Mouse (Mus musculus) heart, adult 8-10 months (tissue): ENCODE results near the gene Ralb. TPM values are rescaled to one million over a fixed set of nuclear protein-coding genes. Genes with fewer than 3 reads are reported as not detected.

Source experiments
- DNase-seq: peaks from one replicate; pipeline ENCODE4 v3.0.0; 2022; ENCODE audit warnings: low spot score
- total RNA-seq, 4 experiments: library from RNA; stranded (reverse); gene quantifications; 2 replicates each; pipeline ENCODE4 v1.2.4; 2022

Gene Ralb
- total RNA-seq, 4 experiments from 2014 or later, result 22.7 to 29.9 (median 27.2) TPM

DNA sequence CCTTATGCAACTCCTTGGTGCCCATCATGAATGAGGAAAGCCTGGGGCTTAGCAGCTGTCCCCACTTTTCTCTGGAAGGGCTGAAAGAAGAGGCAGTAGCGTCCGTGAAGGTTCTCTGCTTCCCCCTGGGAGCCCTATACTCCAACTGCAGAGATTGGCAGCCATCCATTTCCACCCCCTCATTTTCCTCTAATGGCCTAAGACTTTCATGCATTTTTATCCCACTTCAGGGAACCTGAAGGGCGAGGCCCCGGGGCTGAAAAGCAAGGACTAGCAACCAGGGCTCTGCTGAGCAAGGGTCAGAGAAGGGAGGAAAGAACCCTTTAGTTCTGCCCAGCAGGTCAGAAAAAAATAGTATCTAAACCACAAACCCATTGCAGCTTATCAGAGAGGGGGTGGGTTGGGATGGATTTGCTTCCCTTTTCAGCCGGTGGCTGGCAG is 20.4 kb upstream of the Ralb start:
- peak; percentile 47 for DNase-seq

DNA sequence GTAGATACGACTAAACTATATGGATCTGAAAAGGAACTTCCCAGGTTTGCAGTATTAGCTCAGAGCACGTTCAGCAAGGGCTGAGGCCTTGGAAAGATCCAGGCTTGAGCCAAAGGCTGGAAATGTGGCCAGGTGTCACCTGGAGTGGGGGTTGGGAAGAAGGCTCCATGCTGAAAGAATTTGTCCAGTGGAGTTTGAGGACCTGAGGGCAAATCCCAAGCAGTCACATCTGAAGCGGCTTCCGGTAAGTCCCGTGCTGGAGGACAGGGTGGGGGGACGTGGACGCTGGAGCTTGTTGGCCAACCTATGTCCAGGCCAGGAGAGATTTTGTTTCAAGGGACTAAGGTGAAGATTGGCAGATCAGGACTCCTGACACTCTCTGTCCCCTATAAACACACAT is 19.2 kb upstream of the Ralb start:
- DNase-seq, result no peak

- DNase-seq, result no peak
Measured at GRCm38 (mm10) chr1:119523369-119523768, 18.8 kb upstream of the Ralb start.

- DNase-seq, result no peak
Measured at GRCm38 (mm10) chr1:119522726-119523125, 18.1 kb upstream of the Ralb start.

DNA sequence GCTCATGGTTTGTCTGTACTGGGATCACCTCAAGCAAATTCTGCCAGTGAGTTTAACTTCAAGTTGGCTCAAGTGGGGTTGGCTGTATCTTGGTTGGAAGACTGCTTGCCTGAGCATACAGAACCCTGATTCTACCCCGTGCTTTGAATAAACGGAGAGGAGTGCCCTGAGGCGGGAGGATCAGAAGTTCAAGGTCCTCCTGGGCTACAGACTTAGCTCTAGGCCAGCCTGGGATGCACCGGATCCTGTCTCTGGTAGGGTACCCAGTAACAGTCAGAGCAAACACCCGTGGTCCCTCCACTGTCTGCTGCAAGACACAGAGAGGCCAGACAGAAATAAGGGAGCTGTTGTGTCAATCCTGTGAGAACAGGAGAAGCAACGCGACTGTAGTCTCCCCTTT is 17.1 kb upstream of the Ralb start:
- DNase-seq, result no peak

- no peak for DNase-seq
Measured at GRCm38 (mm10) chr1:119521029-119521428, 16.4 kb upstream of the Ralb start.

DNA sequence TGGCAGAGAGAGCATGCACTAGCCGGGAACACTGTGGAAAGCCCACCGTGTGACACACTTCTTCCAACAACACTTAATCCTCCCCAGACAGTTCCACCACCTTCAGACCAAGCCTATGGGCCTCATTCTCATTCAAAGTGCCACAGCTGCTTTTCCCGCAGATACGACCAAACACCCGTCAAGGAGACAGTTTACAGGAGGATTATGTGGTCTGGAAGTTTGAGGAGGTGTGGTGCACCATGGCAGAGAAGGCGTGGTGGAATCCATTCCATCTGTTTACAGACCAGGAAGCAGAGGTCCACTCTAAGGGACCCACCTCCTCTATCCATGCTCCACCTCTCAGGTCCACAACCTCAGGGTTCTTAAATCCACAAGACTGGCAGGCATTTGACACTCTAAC is 14.7 kb upstream of the Ralb start:
- no peak for DNase-seq

DNA sequence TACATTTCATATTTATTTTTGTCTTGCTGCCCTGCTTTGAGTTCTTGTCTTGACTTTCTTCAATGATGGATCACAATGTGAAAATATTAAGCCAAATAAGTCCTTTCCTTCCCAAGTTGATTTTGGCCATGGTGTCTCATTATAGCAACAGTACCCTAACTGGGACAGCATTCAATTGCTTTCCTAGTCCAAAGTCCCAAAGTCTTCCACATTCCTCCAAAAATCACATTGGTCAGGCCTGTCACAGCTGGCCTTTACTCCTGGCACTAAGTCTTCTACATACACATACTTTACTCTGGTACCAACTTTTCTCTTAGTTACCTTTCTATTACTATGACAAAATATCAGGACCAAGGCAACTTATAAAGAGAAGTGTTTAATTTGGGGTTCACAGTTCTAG is 14.2 kb upstream of the Ralb start:
- DNase-seq, result no peak

DNA sequence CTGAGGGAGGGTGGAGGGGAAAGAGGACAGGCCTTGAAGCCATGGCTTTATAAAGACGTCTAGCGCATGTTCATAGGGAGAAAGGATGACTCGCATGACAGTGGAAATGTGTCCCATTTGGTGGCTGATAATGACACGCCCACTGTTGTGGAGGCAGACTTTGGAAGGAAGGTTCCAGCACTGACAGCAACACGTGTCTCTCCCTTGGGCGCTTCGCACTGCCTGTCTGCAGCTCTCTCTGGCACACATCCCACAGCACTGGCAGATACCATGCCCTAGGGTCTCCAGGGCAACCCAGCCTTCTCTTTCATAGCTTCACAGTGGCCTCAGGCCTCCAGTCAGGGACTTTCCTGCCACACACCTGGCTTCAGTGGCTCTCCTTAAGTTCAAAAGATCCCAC is 13.5 kb upstream of the Ralb start:
- DNase-seq, result no peak

- no peak for DNase-seq
Measured at GRCm38 (mm10) chr1:119510857-119511256, 6.3 kb upstream of the Ralb start.

- no peak for DNase-seq
Measured at GRCm38 (mm10) chr1:119510409-119510808, 5.8 kb upstream of the Ralb start.

DNA sequence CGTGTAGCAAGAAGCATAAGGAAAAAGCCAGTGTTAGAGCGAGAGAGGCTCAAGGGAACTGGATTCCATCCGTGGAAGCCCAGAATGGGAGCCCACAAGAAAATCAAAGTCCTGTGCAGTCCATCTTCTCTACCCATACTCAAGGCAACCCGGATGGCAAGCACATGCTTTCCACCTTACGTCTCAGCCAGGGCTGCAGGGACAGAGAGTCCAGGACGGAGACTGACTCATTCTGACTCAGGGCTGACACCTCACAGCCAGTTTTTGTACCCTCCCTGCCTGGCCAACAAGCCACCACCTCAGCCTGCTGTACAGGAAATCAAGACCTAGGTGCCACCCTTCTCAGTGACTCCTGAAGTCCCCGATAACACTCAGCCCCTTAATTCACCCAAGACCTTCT is 4.9 kb upstream of the Ralb start:
- no peak for DNase-seq

GRCm38 (mm10) chr1:119508548-119508947 is 4.0 kb upstream of the Ralb start:
- DNase-seq, result peak; percentile 76

DNA sequence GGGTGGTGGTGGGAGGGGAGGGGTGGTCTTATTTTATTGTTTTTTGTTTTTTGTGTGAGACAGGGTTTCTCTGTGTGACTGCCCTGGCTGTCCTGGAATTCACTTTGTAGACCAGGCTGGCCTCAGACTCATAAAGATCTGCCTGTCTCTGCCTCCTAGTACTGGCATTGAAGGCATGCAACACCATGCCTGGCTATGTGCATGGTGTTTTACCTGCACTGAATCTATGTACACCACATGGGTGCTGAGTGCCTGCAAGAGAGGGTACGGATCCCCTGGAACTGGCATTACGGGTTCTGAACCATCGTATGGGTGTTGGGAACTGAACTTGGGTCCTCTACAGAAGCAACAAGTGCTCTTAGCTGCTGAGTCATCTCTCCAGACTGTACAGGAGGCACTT is 1.4 kb upstream of the Ralb start:
- DNase-seq, result no peak

DNA sequence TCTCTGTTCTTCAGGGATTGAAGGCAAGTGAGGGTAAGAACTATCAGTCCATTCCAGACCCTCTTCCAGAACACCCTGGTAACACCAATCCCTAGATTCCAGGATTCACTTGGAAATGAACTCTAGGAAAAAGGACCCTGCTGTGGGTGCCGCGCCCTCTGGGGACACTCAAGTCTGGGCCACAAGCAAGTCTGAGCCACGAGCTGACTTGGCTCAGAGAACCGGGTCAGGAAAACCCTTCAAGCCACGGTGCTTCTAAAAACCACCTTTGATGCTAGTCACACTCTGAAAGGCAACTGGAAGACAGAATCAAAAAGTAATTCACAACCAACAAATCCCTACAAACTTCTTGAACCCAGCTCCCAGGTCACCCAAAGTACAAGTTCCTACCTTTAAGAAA is 786 bp downstream of the Ralb start:
- no peak for DNase-seq

- no peak for DNase-seq
Measured at GRCm38 (mm10) chr1:119503181-119503580, 1.4 kb downstream of the Ralb start.

GRCm38 (mm10) chr1:119502729-119503128 is 1.9 kb downstream of the Ralb start:
- DNase-seq, result no peak

DNA sequence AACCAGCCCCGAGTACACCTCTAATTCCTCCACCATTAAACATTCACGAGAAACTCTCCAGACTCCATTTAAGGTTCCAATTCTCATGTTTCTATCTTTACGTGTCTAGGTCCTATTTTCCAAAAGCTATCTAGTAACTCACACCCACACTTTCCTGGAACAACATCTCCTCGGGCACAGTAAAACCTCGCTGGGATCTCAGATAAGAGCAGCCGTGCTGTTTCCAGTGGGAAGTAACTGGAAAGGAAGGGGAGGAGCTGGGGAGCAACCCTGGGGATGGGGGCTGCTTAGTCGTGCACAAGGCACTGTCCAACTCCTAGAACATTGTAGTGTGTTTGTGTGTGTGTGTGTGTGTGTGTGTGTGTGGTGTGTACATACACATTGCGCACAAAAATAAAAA is 2.7 kb downstream of the Ralb start:
- DNase-seq, result no peak

- DNase-seq, result no peak
Measured at GRCm38 (mm10) chr1:119499456-119499855, 5.1 kb downstream of the Ralb start.

DNA sequence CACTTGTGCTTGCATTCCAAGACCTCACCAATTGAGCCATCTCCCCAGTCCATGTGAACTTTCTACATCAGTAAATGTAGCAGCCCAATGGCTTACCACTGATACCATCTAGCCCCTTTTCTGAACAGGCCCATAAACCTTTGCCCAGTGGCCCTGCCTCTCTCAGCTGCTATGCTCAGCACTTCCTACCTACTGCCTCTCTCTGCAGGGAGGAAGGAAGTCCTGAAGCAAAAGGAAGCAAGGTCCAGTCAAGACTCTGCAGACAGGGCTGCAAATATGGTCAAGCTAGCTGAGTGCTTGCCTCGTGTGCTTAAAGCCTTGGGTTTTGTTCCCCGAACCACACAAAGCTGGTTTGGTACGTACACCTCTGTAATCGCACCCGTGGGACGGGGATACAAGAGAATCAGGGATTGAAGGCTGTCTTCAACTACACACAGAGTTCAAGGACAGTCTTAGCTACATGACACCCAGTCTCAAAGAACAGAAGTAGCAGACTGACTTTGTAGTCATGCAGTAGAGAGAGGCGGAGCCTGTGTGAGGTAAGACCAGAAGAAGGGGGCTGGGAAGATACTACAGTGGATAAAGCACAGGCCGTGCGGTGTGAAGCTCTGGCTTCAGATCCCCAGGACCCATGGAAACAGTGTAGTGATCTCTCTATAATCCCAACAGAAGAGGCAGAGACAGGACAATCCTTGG is 5.9 kb downstream of the Ralb start:
- no peak for DNase-seq

DNA sequence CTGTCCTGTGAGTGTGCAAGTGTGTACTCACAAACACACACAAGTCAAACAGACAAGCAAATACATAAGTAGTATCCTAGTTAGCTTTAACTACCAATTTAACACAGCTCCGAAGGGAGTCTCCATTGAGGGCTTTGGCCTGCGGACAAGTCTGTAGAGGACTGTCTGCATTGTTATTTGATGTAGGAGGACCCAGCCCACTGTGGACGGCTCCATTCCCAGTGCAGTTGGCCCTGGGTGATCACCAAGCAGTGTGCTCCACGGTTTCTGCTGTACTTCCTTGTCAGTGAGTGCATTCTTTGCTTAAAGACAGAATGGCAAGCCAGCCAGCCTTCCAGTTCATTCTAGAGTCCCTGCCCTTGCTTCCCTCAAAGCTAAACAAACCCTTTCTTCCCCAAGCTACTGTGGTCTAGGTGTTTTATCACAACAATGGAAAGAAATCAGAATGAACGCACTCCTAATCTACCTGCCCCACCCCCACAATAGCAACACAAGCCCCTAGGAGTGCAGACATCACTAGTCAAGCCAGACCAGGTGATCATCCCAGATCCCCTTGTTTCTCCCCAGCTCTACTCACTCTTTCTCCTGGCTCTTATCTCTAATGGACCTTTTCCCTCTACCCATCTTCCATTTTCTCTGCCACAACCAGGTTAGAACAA is 7.1 kb downstream of the Ralb start:
- no peak for DNase-seq

GRCm38 (mm10) chr1:119495396-119495775 is 9.2 kb downstream of the Ralb start:
- DNase-seq, result no peak

DNA sequence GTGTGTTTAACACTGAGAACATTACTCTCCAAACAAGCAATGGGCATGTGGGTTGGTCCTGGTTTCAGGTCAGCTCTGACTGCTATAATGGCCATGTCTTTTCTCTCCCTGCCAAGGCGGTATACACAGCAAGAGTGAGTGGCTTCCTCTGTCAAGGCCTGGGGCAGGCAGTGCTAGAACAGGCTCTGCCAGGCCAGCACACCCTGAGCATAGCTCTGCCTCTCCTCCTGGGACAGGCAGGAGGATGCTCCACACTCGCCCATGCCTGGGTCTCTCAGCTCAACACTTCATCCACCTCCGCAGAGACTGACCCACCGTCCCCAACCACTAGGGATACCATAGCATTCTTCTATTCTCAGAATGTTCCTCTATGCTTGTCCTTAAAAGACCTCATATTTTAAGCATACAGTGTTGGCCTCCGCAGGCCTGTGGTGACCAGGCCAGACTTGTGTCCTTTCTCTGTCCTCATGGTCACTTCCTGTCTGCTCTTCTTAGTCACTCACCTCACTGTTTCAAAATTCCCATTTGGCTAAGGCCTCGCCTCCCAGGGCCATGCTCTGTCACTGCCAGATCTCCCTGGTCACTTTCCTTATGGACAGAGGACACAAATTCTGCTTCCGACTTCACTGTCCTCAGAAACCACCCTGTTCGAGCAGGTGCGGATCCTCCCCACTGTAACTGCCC is 9.7 kb downstream of the Ralb start:
- DNase-seq, result no peak
